Mouse (Mus musculus) heart, adult 11 months (tissue): ENCODE measurements around the gene Gm10282.

ENCODE experiments used
- DNase-seq: peaks from one replicate; pipeline ENCODE4 v3.0.0; 2022

Gene Gm10282

DNA sequence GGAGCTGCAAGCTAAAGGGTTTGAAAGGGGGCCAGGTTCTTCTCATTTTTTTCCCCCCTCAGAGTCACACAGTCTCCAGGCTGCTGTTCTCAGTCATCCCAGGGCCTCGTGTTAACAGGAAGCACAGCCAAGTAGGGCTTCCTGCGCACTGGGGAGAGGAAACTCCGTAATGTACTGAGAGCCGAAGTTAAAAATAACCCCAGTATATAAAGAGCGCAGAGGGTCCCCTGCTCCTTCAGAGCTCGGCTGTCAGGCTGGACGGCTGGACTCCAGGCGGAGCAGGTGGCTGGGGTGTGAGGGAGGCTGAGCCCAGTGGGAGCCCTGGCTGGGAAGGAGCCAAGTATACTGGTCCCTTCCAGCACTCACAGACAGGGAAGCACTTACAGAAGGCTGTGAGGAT, 9.4 kb downstream of the Gm10282 start:
- peak; percentile 100 for DNase-seq

DNA sequence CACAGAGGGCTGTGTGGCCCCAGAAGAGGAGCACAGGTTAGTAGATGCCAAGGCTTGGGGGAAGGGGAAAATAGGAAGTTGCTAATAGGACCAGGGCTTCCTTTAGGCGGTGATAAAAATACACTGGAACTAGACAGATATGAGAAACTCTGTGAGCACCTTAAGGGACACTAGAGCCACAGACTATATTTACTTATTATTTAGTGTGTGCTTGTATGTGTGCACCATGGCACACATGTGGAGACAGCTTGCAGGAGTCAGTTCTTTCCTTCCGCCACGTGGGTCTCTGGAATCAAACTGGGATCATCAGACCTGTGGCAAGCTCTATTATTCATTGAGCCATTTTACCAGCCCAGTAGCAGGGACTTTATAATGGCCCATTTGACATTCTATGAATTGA, 9.9 kb downstream of the Gm10282 start:
- peak; percentile 94 for DNase-seq

DNA sequence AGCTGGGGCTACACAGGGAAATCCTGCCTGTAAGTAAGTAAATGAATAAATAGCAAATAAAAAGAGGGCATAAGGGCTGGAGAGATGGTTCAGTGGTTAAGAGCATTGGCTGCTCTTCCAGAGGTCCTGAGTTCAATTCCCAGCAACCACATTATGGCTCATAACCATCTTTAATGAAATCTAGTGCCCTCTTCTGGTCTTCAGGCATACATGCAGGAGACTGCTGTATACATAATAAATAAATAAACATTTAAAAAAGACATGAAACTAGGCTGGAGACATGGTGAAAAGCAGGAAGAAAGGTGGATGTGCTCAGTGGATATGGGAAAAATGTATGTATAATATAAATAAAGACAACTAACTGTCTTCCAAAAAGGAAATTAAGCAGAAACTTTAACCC, 11.8 kb downstream of the Gm10282 start:
- no peak for DNase-seq

DNA sequence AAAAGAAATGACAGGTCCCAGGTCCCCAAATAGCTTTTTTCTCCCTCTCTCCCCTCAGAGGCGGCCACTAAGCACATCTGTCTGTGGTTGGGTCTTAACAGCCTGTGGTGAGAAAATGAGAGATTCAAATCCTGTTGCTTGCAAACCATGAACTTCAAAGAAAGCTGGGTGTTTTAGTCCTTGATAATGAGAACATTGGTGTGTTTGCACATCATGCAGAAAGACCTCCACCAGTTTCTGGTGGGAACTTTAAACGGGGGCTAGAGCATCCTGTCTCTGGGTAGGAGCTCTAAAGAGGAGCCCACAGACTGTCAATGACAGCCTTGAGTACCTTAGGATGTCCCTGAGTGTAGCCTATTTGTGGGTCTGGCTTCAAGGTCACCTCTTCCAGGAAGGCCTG, 14.0 kb downstream of the Gm10282 start:
- no peak for DNase-seq

DNA sequence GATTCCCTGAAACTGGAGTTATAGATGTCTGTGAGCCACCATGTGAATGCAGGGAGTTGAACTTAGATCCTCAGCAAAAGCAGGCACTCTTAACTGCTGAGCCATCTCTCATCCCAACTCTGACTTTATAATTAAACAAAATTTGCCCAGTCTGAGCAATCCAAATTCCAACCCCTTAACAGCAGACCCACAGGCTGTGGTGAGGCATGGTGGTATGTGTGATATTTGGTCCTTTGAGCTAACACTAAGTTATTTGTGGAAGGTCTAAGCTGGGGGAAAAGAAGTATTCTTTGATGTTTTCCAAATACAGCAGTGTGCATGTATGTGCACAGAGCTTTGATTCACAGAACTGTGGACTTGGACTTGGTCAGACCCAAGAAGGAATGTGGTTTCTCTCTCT, 16.0 kb downstream of the Gm10282 start:
- DNase-seq, result no peak

DNA sequence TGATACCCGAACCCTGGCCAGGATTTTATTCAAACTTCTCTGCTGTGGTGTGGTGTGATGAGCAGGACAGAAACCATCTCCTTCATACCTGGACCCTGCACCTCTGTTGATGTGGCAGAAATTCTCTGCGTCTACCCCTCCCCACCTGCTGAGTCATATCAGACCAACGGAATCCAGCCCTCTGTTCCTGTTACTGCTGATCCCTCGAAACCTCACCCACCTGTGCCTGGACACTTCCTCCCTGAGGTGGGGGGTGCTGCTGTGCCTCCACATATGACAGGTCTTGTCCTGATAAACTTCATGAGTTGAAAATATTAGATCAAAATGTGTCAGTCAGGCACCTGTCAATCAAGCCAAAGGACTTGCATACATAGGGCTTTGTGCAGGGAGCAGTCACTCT, 19.8 kb downstream of the Gm10282 start:
- no peak for DNase-seq

DNA sequence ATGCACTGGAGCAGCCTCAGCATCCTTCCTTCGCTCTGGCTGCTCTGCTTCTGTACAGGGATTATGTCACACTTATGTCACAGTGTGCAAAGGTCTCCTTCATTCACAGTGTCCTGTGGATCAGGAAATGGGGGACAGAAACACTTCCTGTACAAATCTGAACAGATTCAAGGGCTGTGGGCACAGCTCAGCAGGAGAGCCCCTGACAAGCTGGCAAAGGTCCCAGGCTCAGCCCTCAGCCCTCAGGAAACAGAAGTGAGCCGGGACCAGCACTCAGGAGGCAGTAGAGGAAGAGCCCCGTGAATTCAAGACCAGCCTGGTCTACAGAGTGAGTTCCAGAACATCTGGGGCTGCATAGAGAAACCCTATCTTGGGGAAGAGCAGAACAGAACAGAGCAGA, 23.4 kb downstream of the Gm10282 start:
- peak; percentile 97 for DNase-seq

DNA sequence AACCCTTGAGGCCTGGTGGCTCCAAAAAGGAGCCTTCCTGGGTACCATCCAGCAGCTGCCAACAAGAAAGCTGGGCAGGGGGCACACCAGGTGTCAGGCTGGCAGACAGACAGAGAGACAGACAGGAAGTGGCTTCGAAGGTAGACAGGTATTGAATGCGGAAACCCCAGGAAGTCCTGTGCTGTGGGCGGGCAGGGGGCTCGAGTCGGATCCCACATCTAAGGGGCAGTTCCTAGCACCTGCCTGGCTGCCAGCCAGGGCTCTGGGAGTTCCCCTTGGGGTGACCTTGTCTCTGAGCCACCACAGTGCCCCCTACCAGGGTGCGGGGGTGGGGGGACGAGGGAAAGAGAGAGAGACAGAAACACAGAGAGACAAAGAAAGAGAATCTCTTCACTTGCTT, 25.9 kb downstream of the Gm10282 start:
- DNase-seq, result peak; percentile 85

DNA sequence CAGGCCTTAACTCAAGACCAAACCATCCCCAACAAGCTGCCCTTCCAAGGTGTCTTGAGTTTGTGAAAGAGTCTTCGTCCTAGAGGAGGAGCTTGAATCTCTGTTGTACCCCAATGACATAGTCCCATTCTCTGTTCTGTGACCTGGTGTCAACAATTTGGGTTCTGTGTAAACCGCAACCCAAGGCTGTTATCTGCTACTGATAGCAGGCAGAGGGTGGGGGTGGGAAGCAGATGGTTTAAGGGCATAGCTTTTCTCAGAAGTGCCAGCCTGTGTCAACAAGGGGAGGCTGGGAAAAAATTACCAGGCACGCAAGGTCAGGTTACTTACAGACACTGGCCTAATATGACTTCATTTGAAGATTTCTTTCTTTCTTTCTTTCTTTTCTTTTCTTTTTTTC, 27.8 kb downstream of the Gm10282 start:
- no peak for DNase-seq

DNA sequence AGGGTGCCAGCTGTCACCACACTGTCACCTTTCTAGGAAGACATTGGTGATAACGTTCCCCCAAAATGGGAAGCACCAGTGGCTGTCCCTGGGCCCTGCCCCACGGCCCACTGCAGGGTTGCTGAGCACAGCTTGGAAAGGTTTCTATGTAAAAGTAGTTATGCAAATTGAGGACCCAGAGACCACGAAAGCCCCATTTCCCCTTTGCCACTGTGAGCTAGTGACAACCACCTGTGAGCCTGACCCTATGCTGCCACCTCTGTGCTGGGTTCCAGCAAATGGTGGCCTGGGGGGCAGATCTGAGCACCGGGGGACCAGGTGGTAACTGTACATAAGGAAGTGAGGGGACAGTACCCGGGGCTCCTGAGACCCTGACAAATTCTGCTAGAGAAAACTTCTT, 31.3 kb downstream of the Gm10282 start:
- DNase-seq, result peak; percentile 92

DNA sequence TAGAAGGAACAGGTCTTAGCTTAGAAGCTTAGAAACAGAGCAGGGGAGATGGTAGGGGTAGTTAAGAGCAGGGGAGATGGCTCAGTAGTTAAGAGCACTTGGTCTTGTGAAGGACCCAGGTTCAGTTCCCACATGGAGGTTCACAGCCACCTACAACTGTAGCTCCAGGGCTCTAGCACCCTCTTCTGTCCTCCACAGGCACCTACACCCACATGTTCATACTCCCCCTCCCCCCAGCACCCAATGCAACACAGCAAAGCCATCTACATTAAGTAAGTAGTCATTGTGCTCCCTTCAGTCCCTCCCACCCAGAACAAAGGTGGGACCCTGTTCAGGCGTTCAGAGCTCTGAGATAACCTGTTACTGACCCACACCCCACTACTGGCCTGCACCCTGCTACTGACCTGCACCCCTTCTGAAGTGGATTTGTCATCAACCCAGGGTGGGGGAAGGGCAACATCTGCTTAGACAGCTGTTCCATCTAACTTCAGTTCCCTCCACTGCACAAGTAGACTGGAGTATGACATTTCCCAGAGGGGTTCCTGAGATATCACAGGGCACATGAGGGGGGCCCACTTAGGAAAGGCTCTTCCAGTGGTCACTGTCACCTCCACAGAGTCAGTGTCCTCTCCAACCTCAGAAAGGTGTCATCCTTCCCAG, 31.8 kb downstream of the Gm10282 start:
- DNase-seq, result peak; percentile 89

DNA sequence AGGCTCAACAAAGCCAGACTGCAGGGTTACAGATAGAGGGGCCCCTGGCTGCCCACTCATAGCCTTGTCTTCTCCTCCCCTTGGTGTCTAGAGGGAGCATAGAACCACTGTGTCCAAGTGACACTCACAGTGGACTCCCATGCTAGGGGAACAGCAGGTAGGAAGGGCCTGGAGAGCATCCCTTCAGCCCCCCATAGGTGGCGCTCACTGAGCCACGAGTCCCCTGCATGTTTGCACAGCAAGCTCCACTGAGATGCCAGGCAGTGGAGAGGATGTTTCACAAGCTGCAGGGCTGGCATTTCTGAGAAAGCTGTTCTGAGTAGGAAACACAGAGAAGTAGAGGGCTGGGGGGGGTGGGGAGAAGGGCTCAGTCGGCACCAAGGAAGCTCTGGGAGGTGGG, 32.7 kb downstream of the Gm10282 start:
- peak; percentile 98 for DNase-seq

DNA sequence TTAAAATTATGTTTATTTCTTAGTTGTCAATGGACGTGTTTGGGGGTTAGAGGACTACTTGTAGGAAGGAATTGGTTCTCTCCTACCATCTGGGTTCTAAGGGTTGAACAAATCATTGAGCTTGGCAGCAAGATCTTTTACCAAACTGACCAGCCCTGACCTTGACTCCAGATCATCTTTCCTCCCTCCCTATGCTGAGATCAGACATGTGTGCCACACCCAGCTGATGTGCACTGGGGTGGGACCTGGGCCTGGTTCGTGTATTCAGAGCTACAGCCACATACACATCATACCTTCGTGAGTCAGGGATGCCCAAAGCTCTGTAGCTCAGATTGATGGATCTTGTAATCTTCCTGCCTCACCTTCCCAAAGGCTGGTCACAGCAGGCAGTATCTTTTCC, 33.4 kb downstream of the Gm10282 start:
- DNase-seq, result peak; percentile 93

DNA sequence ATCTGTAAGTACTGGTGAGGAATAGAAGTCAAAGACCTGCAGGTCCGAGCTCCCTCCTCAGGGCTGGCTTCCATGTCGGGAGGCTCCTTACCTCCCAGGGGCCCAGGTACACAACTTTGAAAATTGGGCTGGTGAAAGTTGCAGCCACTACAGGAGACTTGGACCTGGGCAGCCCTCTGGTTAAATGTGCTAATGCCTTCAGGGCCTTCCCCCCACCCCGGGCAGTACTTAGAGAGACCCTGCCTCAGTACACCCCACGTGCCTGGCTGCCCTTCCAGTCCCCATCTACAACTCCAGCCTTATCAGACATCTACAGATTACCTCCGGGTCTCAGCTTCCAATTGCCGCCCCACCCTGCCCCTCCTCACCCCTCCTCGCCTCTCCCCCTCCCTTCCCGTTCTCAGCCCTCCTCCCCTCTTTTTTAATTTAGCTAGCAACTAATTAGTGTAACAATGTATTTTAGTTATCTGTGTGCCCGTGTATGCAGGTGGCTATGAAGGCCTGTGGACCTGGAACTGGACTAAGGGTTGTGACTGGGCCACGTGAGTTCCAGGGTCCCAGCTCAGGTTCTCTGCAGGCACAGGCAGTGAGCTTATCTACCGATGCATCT, 33.9 kb downstream of the Gm10282 start:
- peak; percentile 94 for DNase-seq

DNA sequence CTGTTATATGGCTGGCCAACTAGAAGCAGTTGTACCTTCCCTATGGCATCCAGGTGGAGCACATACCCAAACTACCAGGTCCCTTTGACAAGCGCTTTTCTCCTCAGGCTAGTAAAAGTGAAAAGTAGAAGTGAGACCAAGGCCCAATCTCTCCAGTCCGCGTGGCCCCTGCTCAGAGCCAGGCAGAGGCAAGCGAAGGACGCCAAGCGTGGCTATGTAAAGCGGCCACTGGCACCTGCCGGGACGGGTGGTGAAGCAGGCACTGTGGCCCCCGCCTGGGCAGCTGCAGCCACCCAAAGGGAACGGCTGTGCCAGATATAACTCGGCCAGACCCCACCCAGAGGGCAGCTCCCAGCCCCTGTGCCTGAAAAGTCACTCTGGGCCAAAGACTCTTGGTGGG, 34.5 kb downstream of the Gm10282 start:
- peak; percentile 95 for DNase-seq

DNA sequence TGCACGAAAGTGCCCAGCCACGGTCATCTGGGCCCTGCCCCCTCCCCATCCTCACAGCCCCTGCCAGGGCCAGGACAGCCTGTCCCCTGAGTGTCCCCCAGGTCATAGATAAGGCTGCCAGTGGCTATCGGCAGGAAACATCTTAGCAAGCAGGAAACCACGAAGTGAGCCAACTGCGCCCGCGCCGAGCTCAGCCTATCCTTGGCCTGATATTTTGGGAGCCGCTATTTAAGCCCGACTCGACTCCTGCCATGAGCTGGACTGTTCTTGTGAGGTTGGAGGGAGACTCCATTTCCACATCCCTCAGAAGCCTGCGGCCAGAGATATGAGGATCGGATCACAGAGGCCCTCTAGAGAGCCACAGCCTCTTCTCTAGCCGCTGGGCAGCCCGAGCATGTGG, 36.7 kb downstream of the Gm10282 start:
- DNase-seq, result peak; percentile 100

DNA sequence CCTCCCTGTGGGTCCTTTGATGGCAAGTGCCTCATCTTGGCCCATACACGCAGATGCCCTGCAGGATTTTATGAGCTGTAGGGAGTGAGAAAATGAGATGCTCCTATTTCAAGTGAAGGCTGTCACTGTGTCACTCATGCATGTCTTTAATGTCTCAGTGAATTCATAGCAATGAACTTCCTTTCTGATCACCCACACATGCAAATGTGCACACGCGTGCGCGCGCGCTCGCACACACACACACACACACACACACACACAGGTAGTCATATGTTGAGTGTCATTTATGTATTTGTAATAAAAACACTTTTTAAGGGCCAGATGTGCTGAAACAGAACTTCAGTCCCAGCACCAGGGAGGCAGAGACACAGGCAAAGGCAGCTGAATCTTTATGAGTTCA, 38.0 kb downstream of the Gm10282 start:
- no peak for DNase-seq

DNA sequence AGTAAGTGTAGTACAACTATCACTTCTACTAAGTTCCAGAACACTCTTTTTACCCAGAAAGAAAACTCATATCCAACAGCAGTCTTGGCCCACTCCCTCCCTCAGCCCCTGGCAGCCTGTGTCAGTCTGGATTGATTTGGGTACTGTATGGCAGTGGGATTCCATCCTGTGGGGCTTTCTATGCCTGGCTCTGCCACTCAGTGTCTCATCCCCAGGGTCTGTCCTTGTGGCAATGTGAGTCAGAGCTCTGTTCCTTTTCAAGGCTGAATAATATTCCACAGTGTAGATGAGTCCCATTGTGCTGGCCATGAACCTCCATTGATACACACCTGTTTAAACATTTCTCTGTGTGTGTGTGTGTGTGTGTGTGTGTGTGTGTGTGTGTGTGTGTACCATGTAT, 38.4 kb downstream of the Gm10282 start:
- peak; percentile 87 for DNase-seq

DNA sequence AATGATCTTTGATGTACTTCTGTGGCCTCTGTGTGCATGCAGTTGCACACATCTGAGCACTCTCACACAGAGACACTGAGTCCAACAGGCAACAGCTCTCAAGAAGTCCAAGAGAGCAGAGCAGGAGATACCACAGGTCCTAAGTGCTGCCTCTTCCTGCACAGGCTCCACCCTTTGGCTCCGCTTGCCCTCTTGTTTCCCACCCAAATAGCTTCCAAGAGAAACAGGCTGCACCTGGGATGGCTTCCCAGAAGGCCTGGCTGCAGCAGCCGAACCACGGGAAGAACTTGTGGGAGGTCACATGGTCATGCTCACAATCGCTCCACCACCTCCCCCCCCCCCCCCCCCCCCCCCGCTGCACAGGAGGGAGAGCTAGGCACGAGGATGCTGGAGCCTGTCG, 39.7 kb downstream of the Gm10282 start:
- peak; percentile 99 for DNase-seq

DNA sequence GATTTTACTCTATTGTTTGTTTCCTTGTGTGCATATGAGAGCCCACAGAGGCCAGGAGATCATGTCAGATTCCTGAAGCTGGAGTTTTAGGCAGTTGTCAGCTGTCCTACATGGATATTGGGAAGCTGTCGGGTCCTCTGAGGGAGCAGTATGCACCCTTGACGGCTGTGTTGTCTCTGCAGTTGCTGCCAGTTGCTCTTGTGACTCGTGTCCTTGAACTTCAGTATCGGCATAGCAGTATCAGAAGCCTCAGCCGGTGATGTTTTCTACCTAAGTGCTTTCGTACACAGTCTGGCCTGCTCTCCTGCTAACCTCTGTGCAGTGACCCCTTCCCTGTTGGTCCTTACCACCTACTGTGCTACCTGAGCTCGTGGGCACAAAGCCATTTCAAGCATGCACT, 41.6 kb downstream of the Gm10282 start:
- peak; percentile 93 for DNase-seq

DNA sequence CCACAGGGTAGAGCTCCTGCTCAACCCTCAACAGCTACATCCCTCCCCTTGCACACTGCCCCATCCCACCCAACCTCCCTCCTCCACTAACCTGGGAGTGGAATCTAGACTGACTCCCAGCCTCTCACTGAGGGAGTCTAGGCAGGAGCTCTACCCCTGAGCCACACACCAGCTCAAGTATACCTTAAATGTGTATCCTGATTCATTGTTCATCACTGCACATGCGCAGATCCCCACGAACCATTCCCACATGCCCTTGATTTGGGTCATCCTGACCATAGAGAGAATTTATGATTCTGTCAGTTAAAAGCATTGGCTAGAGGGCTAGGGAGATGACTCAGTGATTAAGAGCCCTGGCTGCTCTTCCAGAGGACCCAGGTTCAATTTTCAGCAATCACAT, 42.3 kb downstream of the Gm10282 start:
- DNase-seq, result peak; percentile 88

DNA sequence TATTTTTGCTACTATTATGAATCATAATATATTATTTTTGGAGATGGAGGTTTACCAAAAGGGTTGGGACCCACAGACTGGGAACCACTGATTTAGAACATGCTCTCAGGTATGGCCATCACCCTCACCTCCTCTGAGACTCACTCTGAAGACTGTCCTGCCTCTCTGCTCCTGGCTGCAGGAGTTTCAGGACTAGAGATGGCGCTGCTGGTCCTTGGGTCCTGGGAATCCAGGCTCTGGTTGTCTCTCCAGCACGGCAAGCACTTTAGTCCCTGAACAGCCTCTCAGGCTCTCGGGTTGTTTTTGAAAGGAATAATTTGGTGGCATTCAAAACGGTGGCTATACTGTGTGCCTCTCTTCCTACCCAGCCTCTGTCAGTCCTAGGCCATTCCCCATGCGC, 43.2 kb downstream of the Gm10282 start:
- peak; percentile 96 for DNase-seq

DNA sequence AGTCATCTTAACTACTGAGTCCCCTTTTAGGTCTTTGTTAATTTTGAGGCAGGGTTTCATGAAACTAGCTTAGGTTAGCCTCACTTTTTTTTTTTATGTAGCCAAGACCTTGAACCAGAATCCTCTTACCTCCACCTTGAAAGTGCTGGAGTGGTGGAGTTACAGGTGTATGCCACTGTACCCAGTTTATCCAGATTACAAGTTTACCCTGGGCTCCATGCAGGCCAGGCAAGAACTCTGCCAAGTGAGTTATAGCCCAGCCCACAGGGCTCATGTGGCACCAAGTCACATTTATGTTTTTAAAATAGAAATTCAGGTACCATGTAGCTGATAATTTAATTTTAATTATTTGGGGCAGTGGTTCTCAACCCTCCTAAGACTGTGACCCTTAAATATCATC, 43.6 kb downstream of the Gm10282 start:
- peak; percentile 91 for DNase-seq

DNA sequence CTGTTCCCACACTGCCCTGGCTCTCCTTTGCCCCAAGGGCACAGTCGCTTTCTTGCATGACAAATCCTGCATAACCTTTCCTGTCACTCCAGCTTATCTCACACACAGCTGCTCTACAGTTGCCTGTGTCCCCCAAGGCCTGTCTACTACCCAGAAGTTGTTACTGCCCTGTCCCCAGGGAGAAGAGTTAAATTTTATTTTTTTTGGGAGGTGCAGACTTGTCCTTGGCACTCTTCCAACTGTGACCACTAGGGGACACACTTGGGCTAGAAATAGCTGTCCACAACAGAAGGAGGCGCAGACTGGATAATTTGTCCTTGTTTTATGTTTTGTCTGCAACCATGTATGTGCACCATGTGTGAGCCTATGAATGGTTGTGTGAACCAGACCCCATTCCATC, 44.0 kb downstream of the Gm10282 start:
- peak; percentile 98 for DNase-seq

DNA sequence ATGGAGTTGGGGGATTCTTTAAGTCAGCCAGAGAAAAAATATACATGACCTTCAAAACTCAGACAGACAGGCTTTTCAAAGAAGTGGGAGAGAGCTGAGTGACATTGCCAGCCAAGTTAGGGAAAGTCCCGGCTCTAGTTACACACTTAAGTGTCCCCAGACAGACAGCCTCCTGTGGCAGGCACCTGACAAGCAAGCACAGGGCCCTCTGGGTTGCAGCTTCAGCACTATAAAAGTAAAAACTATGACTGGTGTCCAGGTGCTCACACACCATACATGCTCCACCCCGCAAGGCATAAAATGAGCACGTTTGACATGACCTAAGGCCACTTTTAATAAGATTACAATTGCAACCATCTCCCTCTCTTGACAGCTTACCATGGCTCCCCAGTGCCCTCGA, 44.5 kb downstream of the Gm10282 start:
- no peak for DNase-seq
